Mouse (Mus musculus) embryo, embryonic 10.5 days (tissue): ENCODE results near the gene Ddx17.
A peak's percentile ranks its signal among the peaks of the same experiment; 100 is the strongest.

Experiments used
- DNase-seq: peaks from one replicate; pipeline ENCODE4 v3.0.0-alpha.2; 2015; ENCODE audit warnings: low spot score

The Ddx17 gene

DNA sequence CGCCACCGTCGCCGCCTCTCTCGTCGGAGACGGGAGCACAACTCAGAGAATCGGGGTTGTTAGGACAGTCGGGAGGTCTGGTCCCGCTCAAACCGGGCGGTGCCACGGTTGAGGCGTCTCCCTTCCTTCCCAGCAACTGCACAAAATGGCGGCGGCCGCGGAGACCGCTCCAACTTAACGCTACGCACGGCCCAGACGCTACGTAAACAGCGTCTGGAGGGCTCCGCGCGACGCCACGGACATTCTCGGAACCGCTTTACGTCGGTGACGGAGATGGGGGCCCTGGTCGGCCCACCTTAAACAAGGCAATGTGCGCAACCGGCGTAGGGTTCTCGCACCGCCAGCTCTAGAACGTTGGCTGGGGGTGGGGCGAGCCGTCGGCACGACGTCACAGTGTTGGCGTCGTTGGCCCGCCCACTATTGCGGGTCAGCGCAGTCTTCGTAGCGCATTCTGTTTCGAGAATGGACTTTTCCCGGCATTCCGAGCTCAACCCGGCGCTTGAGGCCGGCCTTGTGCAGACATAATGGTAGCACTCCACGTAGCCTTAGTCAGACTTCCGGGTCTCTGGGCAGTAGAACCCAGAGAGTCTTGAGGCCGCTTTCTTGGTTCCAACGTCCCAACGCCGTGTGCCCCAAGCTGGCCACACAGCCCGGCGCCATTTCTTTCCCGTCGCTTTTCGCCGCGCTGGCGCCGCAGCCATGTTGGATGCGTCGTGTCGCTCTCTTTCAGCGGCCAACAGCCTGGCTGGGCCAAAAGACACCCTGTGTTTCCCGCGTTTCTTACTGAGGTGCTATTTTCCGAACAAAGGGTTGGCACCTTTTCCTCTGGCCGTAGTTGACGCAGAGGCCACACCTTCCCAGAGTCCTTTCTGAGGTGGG, at the start of gene Ddx17:
Gene Ddx17, minus strand, starts transcription at position 332 of the 879 bp plus-strand sequence.
- DNase-seq, result peak; percentile 99

DNA sequence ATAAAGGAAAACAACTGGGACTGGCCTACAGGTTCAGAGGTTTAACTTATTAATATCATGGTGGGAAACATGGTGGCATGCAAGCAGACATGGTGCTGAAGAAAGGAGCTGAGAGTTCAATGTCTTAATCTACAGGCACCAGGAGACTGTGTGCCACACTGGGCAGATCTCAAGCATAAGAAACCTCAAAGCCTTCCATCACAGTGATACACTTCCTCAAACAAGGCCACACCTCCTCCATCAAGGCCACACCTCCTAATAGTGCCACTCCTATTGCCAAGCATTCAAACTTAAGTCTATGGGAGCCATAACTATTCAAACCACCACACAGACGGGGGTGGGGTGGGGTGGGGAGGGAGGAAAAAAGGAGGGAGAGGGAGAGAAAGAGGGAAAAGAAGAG, 35.0 kb upstream of the Ddx17 start:
- no peak for DNase-seq

DNA sequence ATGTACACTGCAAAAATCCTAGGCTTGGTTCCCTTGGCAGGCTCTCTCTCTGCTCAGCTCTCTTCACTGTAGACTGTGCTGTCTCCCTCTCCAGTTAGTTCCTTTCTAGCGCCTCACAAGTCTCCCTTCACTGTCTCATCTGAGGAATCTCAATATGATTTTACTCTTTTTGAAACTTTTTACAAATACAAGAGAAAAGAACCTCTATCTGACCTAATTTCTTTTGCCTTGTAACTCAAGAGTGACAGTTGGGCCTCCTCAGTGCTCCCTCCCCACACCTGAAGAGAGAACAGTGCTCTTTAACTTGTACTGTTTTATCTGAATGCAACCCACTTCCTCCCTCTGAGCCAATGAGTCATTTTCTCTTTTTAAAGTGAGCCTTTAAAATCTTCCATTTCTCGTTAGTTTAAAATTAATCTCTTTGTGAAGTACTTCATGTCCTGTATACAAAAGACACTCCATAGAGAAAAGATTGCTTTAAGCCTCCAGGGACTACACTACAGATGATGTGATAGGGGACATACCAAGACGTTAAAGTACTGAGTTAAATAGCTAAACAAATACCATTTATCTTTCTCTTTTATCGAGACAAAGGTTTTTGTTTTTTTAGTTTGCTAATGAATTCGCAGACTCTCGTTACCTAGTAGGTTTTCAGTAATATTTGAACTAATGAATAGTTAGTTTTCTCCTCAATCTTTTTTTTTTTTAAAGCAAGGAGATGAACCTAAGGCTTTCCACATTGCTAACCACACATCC, 31.3 kb upstream of the Ddx17 start:
- DNase-seq, result no peak

DNA sequence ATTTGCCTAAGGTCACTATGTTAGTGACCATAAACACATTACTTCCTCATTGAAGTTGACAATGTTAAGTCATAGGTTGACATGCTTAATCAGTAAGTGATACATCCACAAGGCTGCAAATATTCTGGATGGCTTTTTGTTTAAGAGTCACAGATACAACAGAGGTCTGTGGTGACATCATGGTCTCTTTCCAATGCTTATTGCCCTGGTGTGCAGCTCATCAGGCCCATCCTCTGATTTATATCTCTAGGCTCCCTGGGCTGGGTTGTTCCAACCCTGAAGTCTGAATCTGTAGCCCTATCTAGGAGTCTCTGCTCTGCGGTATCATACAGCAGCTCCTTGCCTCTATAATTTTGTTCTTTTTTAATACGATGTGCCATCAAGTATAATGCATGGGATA, 30.4 kb upstream of the Ddx17 start:
- no peak for DNase-seq

DNA sequence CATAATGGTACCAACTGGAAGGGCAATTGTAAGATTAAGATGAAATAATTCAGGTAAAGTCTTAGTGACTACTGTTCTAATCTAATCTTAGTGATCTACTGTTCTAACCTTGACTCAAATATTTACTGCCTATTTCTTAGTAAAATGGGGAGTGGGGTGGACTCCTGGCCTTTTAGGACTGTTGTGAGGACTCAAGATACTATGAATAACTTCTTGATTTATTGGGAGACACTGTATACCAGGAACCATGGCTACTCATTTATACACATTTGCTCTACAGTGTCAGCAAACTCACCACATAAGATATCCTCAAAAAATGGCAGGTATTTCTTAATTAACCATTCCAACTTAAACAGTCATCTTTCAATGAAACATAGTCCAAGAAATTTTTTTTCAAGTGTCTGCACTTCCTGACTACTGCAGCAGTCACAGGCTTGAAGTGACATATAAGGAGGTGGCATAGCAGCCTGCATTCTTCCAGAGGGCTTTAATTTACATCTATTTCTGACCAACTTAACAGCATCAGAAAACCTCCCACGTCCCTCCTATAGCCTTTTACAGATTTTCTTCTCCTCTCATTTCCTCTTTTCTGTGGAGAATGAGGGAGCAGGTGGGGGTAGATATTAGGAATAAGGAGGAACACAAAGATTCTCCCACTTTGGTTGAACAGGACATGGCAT, 29.1 kb upstream of the Ddx17 start:
- DNase-seq, result no peak

DNA sequence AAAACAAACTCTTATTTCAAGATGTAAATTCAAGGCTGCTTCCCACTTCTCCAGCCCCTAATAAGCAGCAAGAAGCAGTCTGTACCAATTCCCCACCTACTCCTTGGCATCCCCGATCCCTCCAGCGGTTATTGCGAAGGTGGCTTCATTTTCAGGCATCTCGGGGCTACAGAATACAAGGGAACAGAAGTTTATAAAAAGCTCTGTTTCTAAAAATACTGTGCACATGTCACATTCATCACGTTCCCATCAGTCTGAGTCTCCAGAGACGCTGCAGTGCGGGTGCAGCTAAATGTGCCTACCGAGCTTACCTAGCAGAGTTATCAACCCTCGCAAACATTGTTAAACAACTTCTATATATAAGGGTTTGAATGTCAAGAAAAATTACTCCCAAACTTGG, 15.9 kb upstream of the Ddx17 start:
- no peak for DNase-seq

DNA sequence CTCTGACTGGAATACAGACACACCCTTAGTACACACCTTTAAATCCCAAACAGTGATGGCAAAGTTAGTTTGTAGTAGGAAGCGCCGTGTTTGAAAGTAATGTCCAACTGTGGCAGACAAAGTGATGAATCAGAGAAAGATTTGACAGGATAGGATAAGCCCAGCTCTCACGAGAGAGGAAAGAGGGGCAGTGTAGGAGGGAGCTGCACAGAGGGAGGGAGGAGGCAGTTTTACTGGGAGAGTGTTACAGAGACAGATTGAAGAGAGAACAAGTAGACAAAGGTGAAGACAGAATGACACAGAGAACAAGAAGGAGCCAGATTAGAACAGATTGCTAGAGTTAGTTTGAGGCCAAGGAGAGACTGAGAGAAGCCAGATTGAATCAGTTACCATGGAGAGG, 13.1 kb upstream of the Ddx17 start:
- no peak for DNase-seq

DNA sequence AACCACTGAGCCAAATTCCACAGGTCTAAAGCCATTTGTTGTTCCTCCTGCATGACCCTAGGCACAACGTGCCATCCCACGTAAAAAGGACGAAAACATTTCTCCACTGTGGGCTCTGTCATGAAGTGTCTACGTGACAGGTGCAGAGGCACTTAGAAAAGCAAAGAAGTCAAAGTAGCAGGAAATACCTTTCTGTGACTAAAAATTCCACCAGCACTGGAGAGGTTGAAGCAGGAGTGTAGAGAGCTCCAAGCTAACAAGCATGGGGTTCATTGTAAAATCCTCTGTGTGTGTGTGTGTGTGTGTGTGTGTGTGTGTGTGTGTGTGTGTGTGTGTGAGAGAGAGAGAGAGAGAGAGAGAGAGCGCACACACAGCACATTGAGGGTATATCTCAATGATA, 6.0 kb upstream of the Ddx17 start:
- no peak for DNase-seq

DNA sequence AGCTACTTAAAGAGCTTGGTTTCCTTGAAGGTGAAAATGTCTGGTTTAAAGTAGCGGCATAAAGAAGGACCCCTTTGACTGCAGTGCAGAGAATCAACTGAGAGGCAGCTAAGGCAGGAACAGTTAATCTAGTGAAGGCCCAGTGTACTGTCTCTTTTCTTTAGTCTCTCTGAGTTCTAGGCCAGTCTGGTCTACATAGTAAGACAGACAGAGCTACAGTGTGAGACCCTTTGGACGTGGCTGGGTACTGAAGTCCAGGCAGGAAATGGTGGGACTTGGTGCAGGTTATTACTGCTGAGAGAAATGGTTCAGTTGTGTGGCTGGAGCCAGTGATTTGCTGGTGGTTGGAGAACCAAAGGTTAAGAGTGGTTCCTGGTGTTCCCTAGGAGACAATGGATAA, 1.7 kb upstream of the Ddx17 start:
- DNase-seq, result no peak

DNA sequence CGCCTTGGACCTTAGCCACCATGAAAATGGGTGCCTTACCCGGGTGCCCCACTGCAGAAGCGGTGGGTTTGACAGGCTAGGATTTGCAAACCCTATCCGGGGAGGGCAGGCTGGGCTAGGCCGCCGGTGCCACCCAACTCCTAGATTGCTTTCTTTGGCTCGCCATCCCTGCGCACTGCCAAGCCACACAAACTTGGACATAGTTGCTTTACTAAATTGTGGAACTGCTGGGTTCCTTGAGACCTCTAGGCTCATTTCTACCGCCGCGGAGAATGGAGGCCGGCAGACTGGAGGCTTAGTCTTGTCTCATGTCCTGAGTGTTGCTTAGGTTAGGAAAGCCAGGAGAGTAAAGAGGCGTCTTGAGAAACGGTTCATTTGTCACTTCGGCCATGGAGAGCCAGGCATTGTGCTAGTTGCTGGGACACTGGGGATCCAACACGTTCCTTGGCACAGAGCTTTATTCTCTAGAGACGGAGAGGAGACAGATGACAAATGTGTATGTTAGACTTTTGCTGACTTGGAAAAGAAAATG, 814 bp upstream of the Ddx17 start:
- no peak for DNase-seq

DNA sequence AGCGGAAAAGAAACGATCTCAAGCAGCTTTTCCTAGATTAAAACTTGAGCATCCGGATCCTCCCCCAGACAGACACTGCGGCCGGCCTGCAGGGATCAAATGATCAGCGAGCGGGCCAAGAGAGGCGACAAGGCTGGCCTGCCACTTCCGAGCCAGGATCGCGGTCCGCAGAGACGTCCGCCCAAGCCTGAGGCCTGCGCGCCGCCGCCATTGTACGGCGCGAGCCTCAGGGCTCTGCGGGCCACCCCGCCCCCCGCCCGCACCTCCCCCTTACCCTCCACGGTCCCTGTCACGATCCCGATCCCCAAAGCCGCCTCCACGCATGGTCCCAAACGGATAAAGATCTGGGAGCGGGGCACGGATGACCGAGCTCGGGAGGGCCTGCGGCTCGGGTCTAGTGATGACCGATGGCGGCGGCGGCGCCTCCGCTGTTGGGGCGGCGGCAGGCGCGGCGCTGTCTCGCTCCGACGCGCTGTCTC, 581 bp downstream of the Ddx17 start:
- peak; percentile 67 for DNase-seq

DNA sequence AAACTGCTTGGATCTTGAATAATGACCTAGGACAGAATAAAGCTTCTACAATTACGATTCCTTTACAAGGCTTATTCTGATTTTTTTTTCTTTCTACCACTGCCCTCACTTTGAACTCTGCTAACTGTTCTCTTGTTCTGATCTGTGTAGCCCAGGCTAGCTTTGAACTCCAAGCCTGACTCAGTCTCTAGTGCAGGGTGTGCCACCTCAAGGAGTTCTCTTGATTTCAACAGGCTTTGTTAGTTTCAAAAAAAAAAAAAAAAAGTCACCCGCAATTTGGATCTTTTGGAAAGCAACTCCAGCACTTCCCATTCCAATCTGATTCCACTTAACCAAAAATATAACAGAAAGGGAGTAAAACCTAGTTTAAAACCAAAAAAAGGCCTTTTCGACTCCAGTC, 1.0 kb downstream of the Ddx17 start:
- DNase-seq, result peak; percentile 22

DNA sequence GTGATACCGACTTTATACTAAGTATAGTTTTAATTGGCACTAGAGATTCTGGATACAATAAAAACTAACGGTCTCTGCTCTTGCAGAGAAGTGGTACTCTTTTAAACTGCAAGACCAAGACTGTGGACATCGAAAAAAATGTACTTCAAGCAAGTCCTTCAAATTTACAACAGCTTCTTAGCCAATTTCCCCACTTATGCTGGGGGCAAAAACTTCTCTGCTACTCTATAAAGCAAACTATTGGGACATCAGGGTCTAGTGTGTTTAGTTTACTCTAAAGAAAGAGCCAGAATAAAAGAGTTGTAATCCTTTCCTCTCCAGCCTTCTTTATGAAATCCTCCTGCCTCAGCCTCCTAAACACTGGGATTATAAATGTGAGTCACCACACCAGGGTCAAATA, 2.6 kb downstream of the Ddx17 start:
- DNase-seq, result no peak

DNA sequence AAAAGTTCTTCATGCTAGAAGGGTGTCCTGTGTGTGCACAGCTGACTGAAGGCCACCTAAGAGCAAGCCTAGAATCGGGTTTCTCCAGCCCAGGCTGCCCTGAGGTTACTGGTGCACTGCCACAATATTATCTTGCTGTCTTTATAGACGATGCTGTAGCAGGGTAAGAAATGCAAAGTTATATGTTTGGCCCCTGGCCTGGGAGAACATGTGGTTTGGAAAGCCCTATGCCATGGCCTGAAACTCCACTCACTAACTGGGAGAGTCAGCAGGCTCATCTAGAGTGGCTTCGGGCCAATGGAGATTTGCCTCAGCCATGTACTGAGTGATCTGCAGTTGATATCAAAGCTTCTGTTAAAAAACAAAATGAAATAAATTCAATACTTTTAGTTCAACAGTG, 12.7 kb downstream of the Ddx17 start:
- DNase-seq, result no peak

DNA sequence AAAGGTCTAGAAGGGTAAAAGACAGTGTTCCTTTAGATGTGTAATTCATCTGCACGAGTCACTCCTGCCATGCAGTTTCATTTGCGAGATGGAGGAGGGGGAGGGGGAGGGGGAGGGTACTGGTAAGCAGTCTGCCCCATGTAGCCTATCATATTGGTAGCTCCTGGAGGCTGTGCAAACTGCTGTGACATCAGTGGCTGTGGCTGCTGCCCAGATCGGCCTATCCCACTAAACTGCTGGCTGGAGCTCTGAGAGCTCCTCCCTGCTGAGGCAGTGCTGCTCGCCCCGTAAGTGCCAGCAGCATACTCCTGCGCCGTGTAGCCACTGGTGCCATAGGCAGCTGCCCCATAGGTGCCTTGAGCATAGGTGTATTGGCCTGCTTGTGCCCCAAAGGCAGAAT, 16.6 kb downstream of the Ddx17 start:
- DNase-seq, result no peak

DNA sequence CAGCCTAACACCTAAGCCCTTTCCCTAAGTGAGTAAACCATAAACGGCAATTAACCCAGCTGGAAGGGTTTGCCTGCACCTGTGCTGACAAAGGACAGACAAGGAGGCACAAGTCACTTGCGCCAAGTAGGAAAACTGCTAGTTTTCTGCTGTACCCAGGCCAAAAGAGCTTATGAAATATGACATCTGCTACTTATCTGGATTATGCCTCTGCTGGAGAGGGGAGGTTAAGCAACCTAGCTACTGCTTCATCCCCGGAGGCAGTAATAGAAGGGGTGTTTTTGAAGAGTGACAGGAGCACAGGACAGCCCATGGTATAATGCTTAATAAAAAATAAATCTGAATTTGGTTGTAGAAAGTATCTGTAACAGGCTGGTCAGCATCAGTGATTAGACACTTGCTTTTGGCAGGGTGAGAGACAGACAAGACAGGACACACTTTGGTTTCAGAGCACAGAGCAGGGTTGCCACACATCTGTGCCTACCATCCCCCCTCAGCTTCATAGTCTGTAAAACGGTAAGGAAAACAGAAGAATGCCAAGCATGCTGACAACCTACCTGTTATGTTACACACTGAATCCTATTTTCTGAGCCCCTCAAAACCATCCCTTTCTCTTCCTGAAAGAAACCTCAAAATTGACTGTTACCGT, 18.4 kb downstream of the Ddx17 start:
- no peak for DNase-seq

DNA sequence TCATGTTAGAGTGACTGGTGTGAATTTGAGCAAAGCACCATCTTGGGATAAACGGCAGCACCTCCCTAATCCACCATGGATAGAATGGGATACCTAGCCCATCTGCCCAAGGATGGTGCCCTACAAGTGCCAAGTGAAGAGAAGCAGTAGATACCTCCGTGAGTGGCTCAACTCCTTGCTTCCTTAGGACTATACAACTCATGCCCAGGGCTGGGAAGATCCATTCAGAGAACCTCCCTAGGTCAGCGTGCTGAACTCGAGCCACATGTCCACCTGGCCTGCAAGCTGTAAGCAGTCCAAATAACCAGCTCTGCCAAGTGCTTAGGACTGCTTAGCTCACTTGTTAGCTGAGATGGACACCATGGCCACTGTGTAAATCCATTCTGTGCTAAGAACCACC, 19.3 kb downstream of the Ddx17 start:
- DNase-seq, result no peak

DNA sequence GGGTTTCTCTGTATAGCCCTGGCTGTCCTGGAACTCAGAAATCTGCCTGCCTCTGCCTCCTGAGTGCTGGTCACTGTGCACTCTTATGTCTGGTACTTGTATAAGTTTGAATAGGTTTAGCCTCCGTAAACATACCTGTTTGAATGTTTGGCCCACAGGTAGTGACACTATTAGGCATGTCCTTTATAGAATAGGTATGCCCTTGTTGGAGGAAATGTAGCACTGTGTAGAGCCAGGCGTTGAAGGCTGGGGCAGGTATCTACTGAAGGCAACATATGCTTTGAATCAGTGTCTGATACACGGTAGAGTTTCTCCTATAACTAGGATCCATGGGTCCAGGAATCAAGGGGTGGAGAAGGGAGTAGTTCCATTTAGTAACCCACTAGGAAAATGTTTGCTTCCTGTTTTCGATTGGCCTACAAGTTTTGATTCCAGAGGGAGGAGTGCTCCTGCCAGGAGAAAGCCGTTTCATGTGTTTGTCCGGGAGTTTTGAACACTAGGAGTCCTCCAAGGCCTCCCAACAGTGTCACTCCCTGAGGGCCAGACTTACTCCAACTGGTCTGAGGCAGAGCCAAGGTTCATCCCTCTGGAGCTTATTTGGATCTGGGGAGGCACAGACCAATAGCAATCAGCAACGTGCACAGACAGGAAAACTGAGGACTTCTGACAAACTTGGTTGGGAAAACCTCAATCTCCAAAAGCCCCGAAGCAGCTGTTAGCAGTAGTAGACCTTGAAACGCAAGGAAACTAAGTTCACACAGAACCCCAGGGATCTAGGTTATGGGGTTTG, 20.4 kb downstream of the Ddx17 start:
- no peak for DNase-seq

DNA sequence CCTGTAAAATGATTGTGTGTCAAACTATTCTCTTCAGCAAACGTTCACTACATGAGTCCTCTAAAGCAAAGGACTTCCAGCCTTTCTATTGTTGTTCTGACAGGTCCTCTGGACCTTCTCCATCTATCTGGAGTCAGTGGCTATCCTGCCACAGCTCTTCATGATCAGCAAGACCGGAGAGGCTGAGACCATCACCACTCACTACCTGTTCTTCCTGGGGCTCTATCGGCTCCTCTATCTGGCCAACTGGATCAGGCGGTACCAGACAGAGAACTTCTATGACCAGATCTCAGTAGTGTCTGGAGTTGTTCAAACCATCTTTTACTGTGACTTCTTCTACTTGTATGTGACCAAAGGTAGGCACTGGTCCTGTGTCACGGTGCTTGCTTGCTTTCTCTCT, 21.0 kb downstream of the Ddx17 start:
- DNase-seq, result no peak

DNA sequence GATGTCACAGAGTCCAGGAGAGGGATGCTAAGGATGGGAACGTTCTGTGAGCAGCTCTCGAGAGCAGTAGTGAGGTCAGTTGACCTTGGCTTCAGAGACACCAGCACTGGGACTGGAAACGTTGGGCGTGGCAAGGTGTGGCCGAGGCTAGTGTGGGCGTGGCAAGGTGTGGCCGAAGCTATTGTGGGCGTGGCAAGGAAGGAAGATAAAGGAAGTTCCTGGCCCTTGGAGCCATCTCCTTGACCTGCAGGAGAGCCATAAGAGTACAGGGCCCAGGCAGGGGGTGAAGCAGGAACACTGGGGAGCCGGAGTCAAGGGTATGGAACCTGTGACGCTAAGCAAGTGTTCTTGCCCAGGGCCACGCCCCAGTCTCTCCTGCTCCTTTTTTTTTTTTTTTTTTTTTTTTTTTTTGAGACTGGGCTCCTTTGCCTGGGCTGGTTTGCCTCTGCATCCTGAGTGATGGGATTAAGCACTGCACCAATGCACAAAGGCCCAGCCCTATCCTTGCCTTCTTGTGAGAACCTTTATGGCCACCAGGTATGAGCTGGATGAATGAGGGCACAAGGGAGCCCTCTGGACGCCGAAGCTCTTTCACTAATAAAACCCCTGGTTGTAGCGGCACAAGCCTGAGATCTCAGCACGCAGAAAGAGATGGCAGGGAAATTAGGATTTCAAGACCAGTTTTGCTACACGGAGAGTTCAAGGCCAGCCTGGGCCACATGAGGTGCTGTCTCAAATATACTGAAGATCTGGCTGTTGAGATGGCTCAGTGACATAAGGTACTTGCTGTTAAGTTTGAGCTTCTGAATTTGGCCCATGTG, 26.9 kb downstream of the Ddx17 start:
- DNase-seq, result no peak
